Mouse (Mus musculus) kidney, embryonic 15.5 days (tissue): Measurements from ENCODE around the gene Hist2h3c1. TPM values are rescaled to one million over a fixed set of nuclear protein-coding genes. Genes with fewer than 3 reads are reported as not detected.
"Not testable (repeated sequence)": the region's sequence is repeated elsewhere in the genome, so short reads cannot be mapped to it uniquely, and the experiment has no call there.

Experiments used
- ATAC-seq: fragments of 200-750 bp; cut with Nextera tagmentation; replicated peaks from 2 replicates; pipeline ENCODE4 v1.8.0; 2017; ENCODE audit warnings: moderate TSS enrichment; ENCODE audit not compliant: low FRiP score
- H3K27ac ChIP-seq: fragments of 300-500 bp; sonication (generic); 2 replicates; pipeline ENCODE4 v1.5.1; 2015; ENCODE audit warnings: mild to moderate bottlenecking, inconsistent platforms
- H3K27me3 ChIP-seq: fragments of 300-500 bp; sonication (generic); 2 replicates; pipeline ENCODE4 v1.6.1; 2015; ENCODE audit warnings: inconsistent platforms
- H3K36me3 ChIP-seq: fragments of 300-500 bp; sonication (generic); 2 replicates; pipeline ENCODE4 v1.6.1; 2015; ENCODE audit warnings: inconsistent platforms
- H3K4me1 ChIP-seq: fragments of 300-500 bp; sonication (generic); 2 replicates; pipeline ENCODE4 v1.6.1; 2015; ENCODE audit warnings: inconsistent platforms
- H3K4me2 ChIP-seq: fragments of 300-500 bp; sonication (generic); 2 replicates; pipeline ENCODE4 v1.6.1; 2015; ENCODE audit warnings: moderate library complexity, mild to moderate bottlenecking, inconsistent platforms
- H3K4me3 ChIP-seq: fragments of 300-500 bp; sonication (generic); replicated peaks from 2 replicates; pipeline ENCODE4 v1.5.1; 2015; ENCODE audit warnings: mild to moderate bottlenecking, inconsistent platforms
- H3K9ac ChIP-seq: fragments of 300-500 bp; sonication (generic); 2 replicates; pipeline ENCODE4 v1.6.1; 2015; ENCODE audit warnings: mild to moderate bottlenecking, inconsistent platforms
- H3K9me3 ChIP-seq: fragments of 300-500 bp; sonication (generic); replicated peaks from 2 replicates; pipeline ENCODE4 v1.6.1; 2016; ENCODE audit warnings: inconsistent platforms
- WGBS: fragments of 180-500 bp; shearing (Covaris S2); methylation state at CpG from one replicate; pipeline ENCODE4 v1.1.7; 2015; ENCODE audit warnings: mixed read lengths; 5-methylcytosine and 5-hydroxymethylcytosine counted together
- microRNA-seq: library from miRNA; unstranded; fragments of <30 nt; microRNA quantifications from one replicate; pipeline ENCODE4, GENCODE M21; 2016
- polyA plus RNA-seq: library from polyadenylated mRNA; unstranded; fragments of >200 nt; fragmentation: Nextera tagmentation; extraction: Ambion mirVana; gene quantifications from 2 replicates; pipeline ENCODE4 v1.2.1, GENCODE M21; 2015

Gene Hist2h3c1
- polyA plus RNA-seq, 1 experiment from 2014 or later, result 0.55 TPM

DNA sequence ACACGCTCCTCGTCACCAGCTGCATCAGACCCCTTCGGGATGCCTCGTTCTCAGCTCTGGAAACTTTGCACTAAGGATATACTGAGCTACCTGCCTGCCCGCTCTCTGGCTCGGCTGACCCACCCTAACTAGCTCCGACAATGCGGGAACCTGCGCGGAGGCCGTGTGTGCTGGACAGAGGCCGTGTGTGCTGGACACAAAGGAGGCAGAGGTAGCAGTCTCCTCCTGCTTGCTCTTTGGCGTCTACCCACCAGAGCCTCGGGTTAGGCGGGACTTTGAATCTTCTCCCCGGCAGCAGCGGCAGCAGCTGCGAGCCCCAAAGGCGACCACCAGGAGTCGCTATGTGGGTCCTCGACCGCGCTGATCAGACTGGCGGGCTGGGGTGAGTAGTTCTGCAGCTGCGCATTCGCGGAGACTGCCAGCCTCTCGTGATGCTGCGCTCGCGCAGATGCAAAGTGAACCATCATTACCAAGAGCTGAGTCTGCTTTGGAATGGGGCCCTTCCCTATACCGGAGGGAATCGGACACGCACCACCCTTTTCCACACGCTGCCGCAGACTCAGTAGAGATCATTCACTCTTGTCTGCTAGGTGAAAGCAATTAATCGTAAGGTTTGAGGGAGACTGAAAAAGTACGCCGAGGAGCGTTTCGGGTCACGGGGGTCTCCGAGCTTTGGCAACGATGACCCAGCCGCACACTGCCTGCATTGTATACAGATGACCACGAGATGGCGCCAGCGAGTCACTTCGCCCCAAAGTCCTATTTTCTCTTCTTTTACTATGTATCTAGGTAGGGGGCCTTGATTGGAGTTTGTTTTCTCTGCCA lies 31.5 kb downstream of the Hist2h3c1 start:
- peak; percentile 95 for ATAC-seq
- peak overlapping the region; percentile 87 for H3K4me2 ChIP-seq
- H3K4me3 ChIP-seq, result peak overlapping the region; percentile 58
- no peaks in the 10 kb centered on the region for H3K36me3 ChIP-seq
- H3K9me3 ChIP-seq, result no peaks in the 10 kb centered on the region
- H3K9ac ChIP-seq, result peak overlapping the region; percentile 56
- peaks cover 12% of the 10 kb centered on the region for H3K4me1 ChIP-seq
- H3K27me3 ChIP-seq, result peaks cover 8% of the 10 kb centered on the region
- peak overlapping the region; percentile 93 for H3K27ac ChIP-seq
- under 1% methylated on average over 49 of the region's 49 CpGs for WGBS

- no peak overlapping the region for H3K9ac ChIP-seq
- no peak overlapping the region for H3K4me2 ChIP-seq
- 62% methylated on average over 6 of the region's 6 CpGs for WGBS
- no peak overlapping the region for H3K27ac ChIP-seq
- ATAC-seq, result no peak
- no peaks in the 10 kb centered on the region for H3K9me3 ChIP-seq
- no peaks in the 10 kb centered on the region for H3K36me3 ChIP-seq
- no peak overlapping the region for H3K4me3 ChIP-seq
- peaks cover 29% of the 10 kb centered on the region for H3K27me3 ChIP-seq
- peaks cover 22% of the 10 kb centered on the region for H3K4me1 ChIP-seq
Measured at GRCm38 (mm10) chr3:96280660-96281059, 34.2 kb downstream of the Hist2h3c1 start.

GRCm38 (mm10) chr3:96284457-96284856 lies 38.0 kb downstream of the Hist2h3c1 start:
- peaks cover 39% of the 10 kb centered on the region for H3K27me3 ChIP-seq
- peak overlapping the region; percentile 38 for H3K4me2 ChIP-seq
- ATAC-seq, result no peak
- no peak overlapping the region for H3K27ac ChIP-seq
- H3K9ac ChIP-seq, result no peak overlapping the region
- WGBS, result 18% methylated on average over 4 of the region's 4 CpGs
- H3K4me1 ChIP-seq, result peaks cover 10% of the 10 kb centered on the region; the same call in 1 of the 2 replicates
- H3K4me3 ChIP-seq, result no peak overlapping the region
- no peaks in the 10 kb centered on the region for H3K36me3 ChIP-seq
- no peaks in the 10 kb centered on the region for H3K9me3 ChIP-seq

DNA sequence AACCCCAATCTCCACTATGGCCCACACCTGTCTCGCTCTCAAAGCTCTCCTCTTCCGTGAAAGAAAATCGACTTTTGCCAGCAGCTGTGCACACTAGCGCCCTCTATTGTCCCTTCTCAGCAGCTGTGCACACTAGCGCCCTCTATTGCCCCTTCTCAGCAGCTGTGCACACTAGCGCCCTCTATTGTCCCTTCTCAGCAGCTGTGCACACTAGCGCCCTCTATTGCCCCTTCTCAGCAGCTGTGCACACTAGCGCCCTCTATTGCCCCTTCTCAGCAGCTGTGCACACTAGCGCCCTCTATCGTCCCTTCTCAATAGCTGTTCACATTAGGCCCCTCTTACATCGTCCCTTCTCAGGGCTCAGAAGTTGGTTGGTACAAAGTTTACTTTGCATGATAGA lies 40.8 kb downstream of the Hist2h3c1 start:
- not testable (repeated sequence) for ATAC-seq, H3K9ac ChIP-seq, H3K4me3 ChIP-seq, H3K4me2 ChIP-seq, H3K36me3 ChIP-seq, H3K9me3 ChIP-seq, H3K27ac ChIP-seq
- Histone ChIP-seq H3K4me1 (peaks cover 10% of the 10 kb centered on the region; the same call in 1 of the 2 replicates), H3K27me3 (peaks cover 33% of the 10 kb centered on the region)
- 88% methylated on average over 11 of the region's 11 CpGs for WGBS

- Histone ChIP-seq H3K4me2 (no peak overlapping the region), H3K27ac (no peak overlapping the region), H3K9ac (no peak overlapping the region), H3K9me3 (no peaks in the 10 kb centered on the region), H3K4me3 (no peak overlapping the region), H3K27me3 (peaks cover 29% of the 10 kb centered on the region), H3K36me3 (no peaks in the 10 kb centered on the region), H3K4me1 (0 out of 2 replicates have a peak, but pooled peaks cover under 1% of the 10 kb centered on the region)
- no peak for ATAC-seq
- 72% methylated on average over 3 of the region's 3 CpGs for WGBS
Measured at GRCm38 (mm10) chr3:96289201-96289600, 42.7 kb downstream of the Hist2h3c1 start.

DNA sequence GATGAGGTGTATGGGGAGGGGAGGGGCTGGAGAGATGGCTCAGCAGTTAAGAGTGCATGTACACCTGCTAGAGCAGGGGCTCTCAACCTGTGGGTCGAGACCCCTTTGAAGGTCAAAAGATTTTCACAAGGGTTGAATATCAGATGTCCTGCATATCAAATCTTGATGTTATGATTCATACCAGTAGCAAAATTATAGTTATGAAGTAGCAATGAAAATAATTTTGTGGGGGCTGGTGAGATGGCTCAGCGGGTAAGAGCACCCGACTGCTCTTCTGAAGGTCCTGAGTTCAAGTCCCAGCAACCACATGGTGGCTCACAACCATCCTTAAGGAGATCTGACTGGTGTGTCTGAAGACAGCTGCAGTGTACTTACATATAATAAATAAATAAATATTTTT lies 44.2 kb downstream of the Hist2h3c1 start:
- H3K9me3 ChIP-seq, H3K36me3 ChIP-seq, H3K4me1 ChIP-seq, H3K4me3 ChIP-seq, H3K4me2 ChIP-seq, H3K9ac ChIP-seq, ATAC-seq, H3K27ac ChIP-seq: not testable (repeated sequence)
- peaks cover 19% of the 10 kb centered on the region for H3K27me3 ChIP-seq
- WGBS, result 92% methylated on average over 3 of the region's 3 CpGs

- no peak for ATAC-seq
Measured at GRCm38 (mm10) chr3:96292641-96293040, 46.2 kb downstream of the Hist2h3c1 start.

DNA sequence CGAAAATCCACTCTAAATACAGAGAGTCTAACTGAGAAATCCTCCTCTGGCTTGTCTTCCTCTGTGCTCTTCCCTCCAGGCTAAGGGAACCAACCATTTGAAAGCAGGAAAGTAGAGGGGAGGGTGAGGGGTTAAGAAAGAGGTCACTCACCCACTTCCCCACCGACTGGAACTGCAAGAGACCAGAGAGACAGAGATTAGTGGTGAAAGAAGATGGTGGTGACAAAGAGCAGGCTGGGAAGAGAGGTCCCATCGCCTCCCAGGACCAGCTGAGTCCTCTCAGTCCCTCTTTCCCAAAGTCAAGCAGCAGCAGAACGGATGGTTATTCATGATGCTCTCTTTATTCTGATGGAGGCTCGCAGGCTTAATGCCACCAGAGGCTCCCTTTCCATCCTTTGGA lies 46.9 kb downstream of the Hist2h3c1 start:
- Histone ChIP-seq H3K9me3 (no peaks in the 10 kb centered on the region), H3K9ac (no peak overlapping the region), H3K4me1 (no peaks in the 10 kb centered on the region), H3K4me2 (no peak overlapping the region), H3K36me3 (no peaks in the 10 kb centered on the region), H3K27me3 (peaks cover 9% of the 10 kb centered on the region; the same call in 1 of the 2 replicates), H3K27ac (no peak overlapping the region), H3K4me3 (no peak overlapping the region)
- no peak for ATAC-seq
- 56% methylated on average over 5 of the region's 5 CpGs for WGBS

More at GRCm38 (mm10) chr3:96292641-96293040, 46.2 kb downstream of the Hist2h3c1 start:
- no peak overlapping the region for H3K9ac ChIP-seq
- no peaks in the 10 kb centered on the region for H3K9me3 ChIP-seq
- H3K36me3 ChIP-seq, result no peaks in the 10 kb centered on the region
- no peak overlapping the region for H3K27ac ChIP-seq
- H3K4me1 ChIP-seq, result no peaks in the 10 kb centered on the region
- WGBS, result 49% methylated on average over 6 of the region's 6 CpGs
- H3K4me2 ChIP-seq, result no peak overlapping the region
- peaks cover 9% of the 10 kb centered on the region; the same call in 1 of the 2 replicates for H3K27me3 ChIP-seq
- H3K4me3 ChIP-seq, result no peak overlapping the region

GRCm38 (mm10) chr3:96293787-96294186 lies 47.3 kb downstream of the Hist2h3c1 start, which contains the start of gene Fcgr1:
TSS of gene Fcgr1 (minus strand) at chr3:96293969.
- no peak within 1 kb of the TSS for H3K9ac ChIP-seq
- no peaks in the 10 kb centered on the region for H3K4me1 ChIP-seq
- ATAC-seq, result no peak
- peaks cover 9% of the 10 kb centered on the region; the same call in 1 of the 2 replicates for H3K27me3 ChIP-seq
- H3K27ac ChIP-seq, result no peak within 1 kb of the TSS
- H3K4me3 ChIP-seq, result no peak within 1 kb of the TSS
- 76% methylated on average over 4 of the region's 4 CpGs for WGBS
- H3K36me3 ChIP-seq, result no peaks in the 10 kb centered on the region
- no peak within 1 kb of the TSS for H3K4me2 ChIP-seq
- no peaks in the 10 kb centered on the region for H3K9me3 ChIP-seq

Small RNA genes lying within 50 kb of the gene (microRNA-seq; reads per million reads assigned to microRNA genes)
- gene Gm44492 (0.44 reads per million), gene Gm47311 (not detected), gene Gm47313 (not detected)

Other genes with a start within 250 kb of the Hist2h3c1 start
- 39.0 and 39.1 TPM in 2 replicates for gene Vps45, start 188.2 kb upstream of the Hist2h3c1 start, polyA plus RNA-seq
- gene Otud7b, start 142.2 kb upstream of the Hist2h3c1 start, polyA plus RNA-seq, result 21.0 and 22.0 TPM in 2 replicates
- 24.6 and 29.7 TPM in 2 replicates for gene Mtmr11, start 84.7 kb upstream of the Hist2h3c1 start, polyA plus RNA-seq
- 184 and 193 TPM in 2 replicates for gene Sf3b4, start 74.4 kb upstream of the Hist2h3c1 start, polyA plus RNA-seq
- gene Sv2a, start 65.5 kb upstream of the Hist2h3c1 start, polyA plus RNA-seq, result 3.0 and 4.9 TPM in 2 replicates
- 55.2 and 59.4 TPM in 2 replicates for gene Bola1, start 27.0 kb upstream of the Hist2h3c1 start, polyA plus RNA-seq
- gene Hist2h2ab, start 26.8 kb upstream of the Hist2h3c1 start, polyA plus RNA-seq, result 0.86 and 0.90 TPM in 2 replicates
- 10.8 and 11.3 TPM in 2 replicates for gene Hist2h2ac, start 25.8 kb upstream of the Hist2h3c1 start, polyA plus RNA-seq
- 12.2 and 12.6 TPM in 2 replicates for gene Hist2h2be, start 25.6 kb upstream of the Hist2h3c1 start, polyA plus RNA-seq
- 7.9 TPM in 2 replicates for gene Hist2h3c2, start 7.6 kb upstream of the Hist2h3c1 start, polyA plus RNA-seq
- 42.2 and 50.0 TPM in 2 replicates for gene Hist2h2aa2, start 6.4 kb upstream of the Hist2h3c1 start, polyA plus RNA-seq
- gene Hist2h2aa1, start 1.2 kb upstream of the Hist2h3c1 start, polyA plus RNA-seq, result 28.0 and 29.7 TPM in 2 replicates
- 11.6 and 14.3 TPM in 2 replicates for gene Hist2h4, start 16.6 kb downstream of the Hist2h3c1 start, polyA plus RNA-seq
- gene Hist2h3b, start 22.0 kb downstream of the Hist2h3c1 start, polyA plus RNA-seq, result 59.3 and 75.1 TPM in 2 replicates
- 12.8 and 17.8 TPM in 2 replicates for gene Hist2h2bb, start 23.1 kb downstream of the Hist2h3c1 start, polyA plus RNA-seq
- 1.7 TPM in 2 replicates for gene Fcgr1, start 47.3 kb downstream of the Hist2h3c1 start, polyA plus RNA-seq
- gene BC107364, start 205.6 kb downstream of the Hist2h3c1 start, polyA plus RNA-seq, result 0.15 TPM in 1 of 2 replicates, not detected in the other